Mouse (Mus musculus): Measurements from ENCODE around the gene Gsto1. TPM values are rescaled to one million over a fixed set of nuclear protein-coding genes. Genes with fewer than 3 reads are reported as not detected.
A peak's percentile ranks its signal among the peaks of the same experiment; 100 is the strongest.

Gene Gsto1
- total and polyA plus RNA-seq, 3 experiments, result 148 to 191 (median 152) TPM

GRCm38 (mm10) chr19:47870102-47870666 lies 15.4 kb downstream of the Gsto1 start:
- intact Hi-C loops (cut with DNase I), result no loop called here
- 51% methylated on average over 7 of the region's 7 CpGs for WGBS
- no peaks in the 10 kb centered on the region for H3K36me3 ChIP-seq (ENCODE audit: control insufficient read depth, insufficient read depth, low read length)
- TF ChIP-seq EP300 (IDR thresholded peaks at IDR 0.05; ENCODE audit: insufficient read depth, low read depth, low read length) (no peak), CTCF (IDR thresholded peaks at IDR 0.05) (no peak), POLR2A (IDR thresholded peaks at IDR 0.05; ENCODE audit: insufficient read depth, low read depth, low read length) (no peak)
- H3K79me2 ChIP-seq (replicated peaks; ENCODE audit: control insufficient read depth, insufficient read depth, low read length), result no peaks in the 10 kb centered on the region
- no peak overlapping the region for H3K9ac ChIP-seq (ENCODE audit: low read depth, low read length)
- peaks cover 2% of the 10 kb centered on the region for H3K4me1 ChIP-seq (ENCODE audit: control insufficient read depth, insufficient read depth, low read length)
- no peak overlapping the region for H3K4me3 ChIP-seq
- no peak overlapping the region for H3K27ac ChIP-seq
- no peaks in the 10 kb centered on the region for H3K27me3 ChIP-seq (ENCODE audit: control insufficient read depth, insufficient read depth, low read length)
- no peak for DNase-seq

- intact Hi-C loops (cut with DNase I), result no loop called here
- Histone ChIP-seq H3K36me3 (ENCODE audit: control insufficient read depth, insufficient read depth, low read length) (no peaks in the 10 kb centered on the region), H3K79me2 (replicated peaks; ENCODE audit: control insufficient read depth, insufficient read depth, low read length) (no peaks in the 10 kb centered on the region), H3K4me1 (ENCODE audit: control insufficient read depth, insufficient read depth, low read length) (no peaks in the 10 kb centered on the region), H3K27me3 (ENCODE audit: control insufficient read depth, insufficient read depth, low read length) (no peaks in the 10 kb centered on the region), H3K27ac (no peak overlapping the region), H3K4me3 (no peak overlapping the region), H3K9ac (ENCODE audit: low read depth, low read length) (no peak overlapping the region)
- DNase-seq, result no peak
- 38% methylated on average over 10 of the region's 10 CpGs for WGBS
- TF ChIP-seq EP300 (IDR thresholded peaks at IDR 0.05; ENCODE audit: insufficient read depth, low read depth, low read length) (no peak), CTCF (IDR thresholded peaks at IDR 0.05) (0 out of 2 replicates have a peak, but pooled peaks have one; percentile 15), POLR2A (IDR thresholded peaks at IDR 0.05; ENCODE audit: insufficient read depth, low read depth, low read length) (no peak)
Measured at GRCm38 (mm10) chr19:47871515-47871914, 16.7 kb downstream of the Gsto1 start.

- intact Hi-C loops (cut with DNase I), result no loop called here
- no peaks in the 10 kb centered on the region for H3K79me2 ChIP-seq (replicated peaks; ENCODE audit: control insufficient read depth, insufficient read depth, low read length)
- H3K4me1 ChIP-seq (ENCODE audit: control insufficient read depth, insufficient read depth, low read length), result no peaks in the 10 kb centered on the region
- no peaks in the 10 kb centered on the region for H3K27me3 ChIP-seq (ENCODE audit: control insufficient read depth, insufficient read depth, low read length)
- no peak overlapping the region for H3K4me3 ChIP-seq
- H3K9ac ChIP-seq (ENCODE audit: low read depth, low read length), result no peak overlapping the region
- WGBS, result 51% methylated on average over 15 of the region's 15 CpGs
- H3K27ac ChIP-seq, result no peak overlapping the region
- no peak for TF ChIP-seq EP300 (IDR thresholded peaks at IDR 0.05; ENCODE audit: insufficient read depth, low read depth, low read length)
- TF ChIP-seq CTCF (IDR thresholded peaks at IDR 0.05), result no peak
- DNase-seq, result no peak
- H3K36me3 ChIP-seq (ENCODE audit: control insufficient read depth, insufficient read depth, low read length), result no peaks in the 10 kb centered on the region
Measured at GRCm38 (mm10) chr19:47876252-47876651, 21.5 kb downstream of the Gsto1 start.

GRCm38 (mm10) chr19:47881538-47881937 lies 26.8 kb downstream of the Gsto1 start:
- intact Hi-C loops (cut with DNase I), result no loop called here
- H3K4me3 ChIP-seq, result no peak overlapping the region
- 75% methylated on average over 7 of the region's 7 CpGs for WGBS
- no peaks in the 10 kb centered on the region for H3K27me3 ChIP-seq (ENCODE audit: control insufficient read depth, insufficient read depth, low read length)
- no peaks in the 10 kb centered on the region for H3K36me3 ChIP-seq (ENCODE audit: control insufficient read depth, insufficient read depth, low read length)
- DNase-seq, result no peak
- no peak overlapping the region for H3K9ac ChIP-seq (ENCODE audit: low read depth, low read length)
- TF ChIP-seq CTCF (IDR thresholded peaks at IDR 0.05) (no peak), EP300 (IDR thresholded peaks at IDR 0.05; ENCODE audit: insufficient read depth, low read depth, low read length) (no peak), POLR2A (IDR thresholded peaks at IDR 0.05; ENCODE audit: insufficient read depth, low read depth, low read length) (no peak)
- peaks cover 5% of the 10 kb centered on the region for H3K4me1 ChIP-seq (ENCODE audit: control insufficient read depth, insufficient read depth, low read length)
- H3K27ac ChIP-seq, result no peak overlapping the region
- no peaks in the 10 kb centered on the region for H3K79me2 ChIP-seq (replicated peaks; ENCODE audit: control insufficient read depth, insufficient read depth, low read length)

- peaks cover 9% of the 10 kb centered on the region for H3K4me1 ChIP-seq (ENCODE audit: control insufficient read depth, insufficient read depth, low read length)
- no peaks in the 10 kb centered on the region for H3K79me2 ChIP-seq (replicated peaks; ENCODE audit: control insufficient read depth, insufficient read depth, low read length)
- H3K36me3 ChIP-seq (ENCODE audit: control insufficient read depth, insufficient read depth, low read length), result no peaks in the 10 kb centered on the region
- no peak overlapping the region for H3K4me3 ChIP-seq
- TF ChIP-seq POLR2A (IDR thresholded peaks at IDR 0.05; ENCODE audit: insufficient read depth, low read depth, low read length) (no peak), EP300 (IDR thresholded peaks at IDR 0.05; ENCODE audit: insufficient read depth, low read depth, low read length) (peak; percentile 96)
- H3K27me3 ChIP-seq (ENCODE audit: control insufficient read depth, insufficient read depth, low read length), result no peaks in the 10 kb centered on the region
- no peak overlapping the region for H3K27ac ChIP-seq
- intact Hi-C loops (cut with DNase I), result loop anchor here (1.0 kb wide), 1 partner anchor 50 kb away; no protein-coding TSS in a partner anchor
- peak; percentile 74 to 88 for DNase-seq
- WGBS, result 20% methylated on average over 11 of the region's 11 CpGs
- H3K9ac ChIP-seq (ENCODE audit: low read depth, low read length), result no peak overlapping the region
Measured at GRCm38 (mm10) chr19:47882151-47882881, 27.5 kb downstream of the Gsto1 start.

- WGBS, result 52% methylated on average over 9 of the region's 9 CpGs
- no peak overlapping the region for H3K27ac ChIP-seq
- no peaks in the 10 kb centered on the region for H3K36me3 ChIP-seq (ENCODE audit: control insufficient read depth, insufficient read depth, low read length)
- peaks cover 9% of the 10 kb centered on the region for H3K4me1 ChIP-seq (ENCODE audit: control insufficient read depth, insufficient read depth, low read length)
- DNase-seq, result no peak
- no peak overlapping the region for H3K4me3 ChIP-seq
- intact Hi-C loops (cut with DNase I), result loop anchor here (1.0 kb wide), 1 partner anchor 49 kb away; no protein-coding TSS in a partner anchor
- H3K27me3 ChIP-seq (ENCODE audit: control insufficient read depth, insufficient read depth, low read length), result no peaks in the 10 kb centered on the region
- no peaks in the 10 kb centered on the region for H3K79me2 ChIP-seq (replicated peaks; ENCODE audit: control insufficient read depth, insufficient read depth, low read length)
- no peak overlapping the region for H3K9ac ChIP-seq (ENCODE audit: low read depth, low read length)
- TF ChIP-seq CTCF (IDR thresholded peaks at IDR 0.05), result no peak
- no peak for TF ChIP-seq EP300 (IDR thresholded peaks at IDR 0.05; ENCODE audit: insufficient read depth, low read depth, low read length)
- TF ChIP-seq POLR2A (IDR thresholded peaks at IDR 0.05; ENCODE audit: insufficient read depth, low read depth, low read length), result no peak
Measured at GRCm38 (mm10) chr19:47882882-47883254, 28.1 kb downstream of the Gsto1 start.
